Mouse (Mus musculus): ENCODE measurements around the gene Grasp.

GRCm38 (mm10) chr15:101258420-101258819, 34.4 kb downstream of the Grasp start:
- TF ChIP-seq CTCF (IDR thresholded peaks at IDR 0.05; ENCODE audit: low read depth) (no peak), EP300 (IDR thresholded peaks at IDR 0.05; ENCODE audit: low read depth) (no peak)

All from liver, postnatal 0 days (tissue).